Mouse (Mus musculus): ENCODE results near the gene Zfp113. TPM values are rescaled to one million over a fixed set of nuclear protein-coding genes. Genes with fewer than 3 reads are reported as not detected.

Zfp113 gene
- 10 to 100 TPM; 10.6 to 14.3 TPM for total RNA-seq (2021)
- long read RNA-seq, experiment 1, full-length matches to known transcripts = 5 of 7 reads
- long read RNA-seq, experiment 1, partial matches to known transcripts = 0 of 7 reads
- long read RNA-seq, experiment 1, other reads (novel, unspliced or antisense) = 2 of 7 reads
- long read RNA-seq, experiment 2, full-length matches to known transcripts = 5 of 5 reads
- long read RNA-seq, experiment 2, partial matches to known transcripts = 0 of 5 reads
- long read RNA-seq, experiment 2, other reads (novel, unspliced or antisense) = 0 of 5 reads

GRCm38 (mm10) chr5:138155443-138155976 is at the start of gene Zfp113:
Gene Zfp113, minus strand, starts transcription at chr5:138155744.
- DNase-seq = peak; percentile 89

GRCm38 (mm10) chr5:138202086-138202485 is 46.5 kb upstream of the Zfp113 start:
- DNase-seq = no peak

- DNase-seq = peak; percentile 40
These were observed 44.0 kb upstream of the Zfp113 start for GRCm38 (mm10) chr5:138199576-138199975.

GRCm38 (mm10) chr5:138195463-138195862 is 39.9 kb upstream of the Zfp113 start:
- no peak for DNase-seq

GRCm38 (mm10) chr5:138194755-138195345 is 39.3 kb upstream of the Zfp113 start:
- peak; percentile 49 for DNase-seq

- DNase-seq = peak; percentile 89
These were observed 38.5 kb upstream of the Zfp113 start, which contains the start of gene Mblac1 for GRCm38 (mm10) chr5:138193771-138194727. Gene Mblac1, plus strand, starts transcription at chr5:138194314.

GRCm38 (mm10) chr5:138187661-138188306 is 32.2 kb upstream of the Zfp113 start:
- peak; percentile 73 for DNase-seq

GRCm38 (mm10) chr5:138186950-138187638 is 31.6 kb upstream of the Zfp113 start, which contains the start of the genes Taf6 and Cnpy4:
Gene Taf6, minus strand, starts transcription at chr5:138187451.
Gene Cnpy4, plus strand, starts transcription at chr5:138187485.
- DNase-seq = peak; percentile 87

- DNase-seq = no peak
These were observed 17.7 kb upstream of the Zfp113 start for GRCm38 (mm10) chr5:138173217-138173616.

GRCm38 (mm10) chr5:138171695-138172491 is 16.3 kb upstream of the Zfp113 start, which contains the start of the genes Ap4m1 and Mcm7:
Gene Ap4m1, plus strand, starts transcription at chr5:138172002.
Gene Mcm7, minus strand, starts transcription at chr5:138172422.
- DNase-seq = peak; percentile 98

- DNase-seq = peak; percentile 98
These were observed 15.5 kb upstream of the Zfp113 start for GRCm38 (mm10) chr5:138170936-138171561.

- DNase-seq = no peak
These were observed 10.1 kb upstream of the Zfp113 start for GRCm38 (mm10) chr5:138165594-138165993.

GRCm38 (mm10) chr5:138163610-138164009 is 8.1 kb upstream of the Zfp113 start:
- no peak for DNase-seq

- DNase-seq = no peak
These were observed 7.5 kb upstream of the Zfp113 start for GRCm38 (mm10) chr5:138163046-138163445.

GRCm38 (mm10) chr5:138160842-138161665 is 5.5 kb upstream of the Zfp113 start, which contains the start of gene Cops6:
Gene Cops6, plus strand, starts transcription at chr5:138161071.
- peak; percentile 97 for DNase-seq

- no peak for DNase-seq
These were observed 4.7 kb upstream of the Zfp113 start for GRCm38 (mm10) chr5:138160224-138160762.

GRCm38 (mm10) chr5:138154390-138154789 is 1.2 kb downstream of the Zfp113 start:
- no peak for DNase-seq

- no peak for DNase-seq
These were observed 17.0 kb downstream of the Zfp113 start for GRCm38 (mm10) chr5:138138585-138138984.
